Mouse (Mus musculus) midbrain, embryonic 11.5 days (tissue): Measurements from ENCODE around the gene Slc34a3. TPM values are rescaled to one million over a fixed set of nuclear protein-coding genes. Genes with fewer than 3 reads are reported as not detected.
A peak's percentile ranks its signal among the peaks of the same experiment; 100 is the strongest.

ENCODE experiments used
- ATAC-seq: fragments of 200-750 bp; cut with Nextera tagmentation; 2 replicates; pipeline ENCODE4 v1.8.0; 2017; ENCODE audit warnings: moderate TSS enrichment, moderate library complexity; ENCODE audit not compliant: low FRiP score
- DNase-seq: peaks from one replicate; pipeline ENCODE4 v3.0.0; 2015; ENCODE audit warnings: low spot score; ENCODE audit errors: missing footprints
- H3K27ac ChIP-seq: fragments of 300-500 bp; sonication (generic); 2 replicates; pipeline ENCODE4 v1.5.1; 2014; ENCODE audit warnings: low read depth, low read length
- H3K27me3 ChIP-seq: fragments of 300-500 bp; sonication (generic); 2 replicates; pipeline ENCODE4 v1.6.1; 2014; ENCODE audit warnings: mild to moderate bottlenecking, low read length, moderate library complexity, mixed read lengths; ENCODE audit not compliant: control insufficient read depth, insufficient read depth
- H3K36me3 ChIP-seq: fragments of 300-500 bp; sonication (generic); 2 replicates; pipeline ENCODE4 v1.6.1; 2014; ENCODE audit warnings: mild to moderate bottlenecking, low read length, moderate library complexity, mixed read lengths; ENCODE audit not compliant: control insufficient read depth, insufficient read depth
- H3K4me1 ChIP-seq: fragments of 300-500 bp; sonication (generic); 2 replicates; pipeline ENCODE4 v1.6.1; 2014; ENCODE audit warnings: low read length; ENCODE audit not compliant: control insufficient read depth, insufficient read depth
- H3K4me2 ChIP-seq: fragments of 300-500 bp; sonication (generic); 2 replicates; pipeline ENCODE4 v1.6.1; 2014; ENCODE audit warnings: mild to moderate bottlenecking, moderate library complexity
- H3K4me3 ChIP-seq: fragments of 300-500 bp; sonication (generic); 2 replicates; pipeline ENCODE4 v1.5.1; 2014; ENCODE audit warnings: low read depth, low read length
- H3K9ac ChIP-seq: fragments of 300-500 bp; sonication (generic); 2 replicates; pipeline ENCODE4 v1.6.1; 2014; ENCODE audit warnings: low read length
- H3K9me3 ChIP-seq: fragments of 300-500 bp; sonication (generic); 2 replicates; pipeline ENCODE4 v1.6.1; 2016; ENCODE audit warnings: low read length; ENCODE audit not compliant: control insufficient read depth
- WGBS: fragments of 180-500 bp; shearing (Covaris S2); extraction: QIAGEN DNeasy Blood & Tissue Kit; methylation state at CpG from one replicate; pipeline ENCODE4 v1.1.7; 2014; 5-methylcytosine and 5-hydroxymethylcytosine counted together
- polyA plus RNA-seq: library from polyadenylated mRNA; unstranded; fragments of >200 nt; fragmentation: Nextera tagmentation; extraction: Ambion mirVana; gene quantifications from 2 replicates; pipeline ENCODE4 v1.2.1, GENCODE M21; 2014

Gene Slc34a3
- polyA plus RNA-seq, 1 experiment from 2014 or later, result not detected

DNA sequence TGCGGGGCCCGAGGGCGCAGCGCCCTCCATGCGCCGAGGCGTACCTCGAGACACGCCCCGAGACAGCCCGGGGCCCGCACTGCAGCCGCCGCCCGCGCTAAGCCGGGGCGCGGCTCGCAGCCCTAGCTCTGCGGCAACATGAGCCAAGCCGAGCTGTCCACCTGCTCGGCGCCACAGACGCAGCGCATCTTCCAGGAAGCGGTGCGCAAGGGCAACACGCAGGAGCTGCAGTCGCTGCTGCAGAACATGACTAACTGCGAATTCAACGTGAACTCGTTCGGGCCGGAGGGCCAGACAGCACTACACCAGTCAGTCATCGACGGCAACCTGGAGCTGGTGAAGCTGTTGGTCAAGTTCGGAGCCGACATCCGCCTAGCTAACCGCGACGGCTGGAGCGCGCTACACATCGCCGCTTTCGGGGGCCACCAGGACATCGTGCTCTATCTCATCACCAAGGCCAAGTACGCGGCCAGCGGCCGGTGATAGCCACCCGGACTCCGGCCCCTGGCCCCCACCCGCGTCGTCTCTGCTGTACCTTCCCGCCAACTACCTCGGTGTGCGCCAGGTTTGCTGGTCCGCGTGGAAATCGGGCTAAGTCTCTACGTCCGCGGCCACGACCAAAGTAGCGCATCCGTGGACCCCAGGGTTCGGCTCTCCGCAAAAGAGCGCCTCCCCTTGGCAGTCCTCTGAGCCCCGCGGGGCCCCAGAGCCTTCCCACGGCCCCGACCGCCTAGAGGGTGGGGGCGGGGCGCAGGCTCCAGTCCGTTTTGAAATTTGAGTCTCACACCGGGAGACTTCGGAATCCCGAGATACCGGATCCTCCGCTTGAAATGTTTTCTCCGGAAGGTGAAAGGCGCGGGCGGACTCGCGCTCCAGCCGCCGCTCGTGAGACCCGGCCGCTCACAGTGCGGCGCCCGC is 52.9 kb downstream of the Slc34a3 start:
- under 1% methylated on average over 100 of the region's 100 CpGs for WGBS
- Histone ChIP-seq H3K36me3 (peaks cover 6% of the 10 kb centered on the region; the same call in 1 of the 2 replicates), H3K4me3 (peak overlapping the region; percentile 87), H3K4me1 (peaks cover 69% of the 10 kb centered on the region), H3K4me2 (peak overlapping the region; percentile 74), H3K9me3 (no peaks in the 10 kb centered on the region), H3K27ac (peak overlapping the region; percentile 95), H3K9ac (peak overlapping the region; percentile 91), H3K27me3 (no peaks in the 10 kb centered on the region)
- ATAC-seq, result peak; percentile 36
- peak; percentile 98 for DNase-seq

DNA sequence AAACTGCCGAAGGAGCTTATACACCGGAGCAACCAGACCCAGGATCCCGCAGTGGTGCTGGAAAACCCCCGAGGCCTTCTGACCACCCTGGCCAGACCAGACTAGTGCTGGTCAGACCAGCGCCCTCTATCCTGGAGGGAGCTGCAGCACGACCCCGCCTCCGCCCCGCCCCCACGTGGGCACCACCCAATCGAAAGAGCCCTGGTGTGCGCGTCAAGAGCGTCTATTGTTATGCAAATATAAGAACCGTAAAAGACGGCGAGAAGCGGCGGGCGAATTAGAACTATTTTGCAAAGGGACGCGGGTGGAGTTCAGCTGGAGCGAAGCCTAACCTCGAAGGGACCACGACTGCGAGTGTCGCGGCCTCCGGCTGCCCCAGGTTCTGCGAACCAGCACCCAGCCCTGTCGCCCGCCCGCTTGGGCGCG is 53.7 kb downstream of the Slc34a3 start, which contains the start of gene Nrarp:
TSS of gene Nrarp (plus strand) at position 281 of the 426 bp plus-strand sequence.
- H3K4me3 ChIP-seq, result peak within 1 kb of the TSS; percentile 87
- peak within 1 kb of the TSS; percentile 74 for H3K4me2 ChIP-seq
- peak; percentile 90 for ATAC-seq
- no peaks in the 10 kb centered on the region for H3K27me3 ChIP-seq
- peaks cover 70% of the 10 kb centered on the region for H3K4me1 ChIP-seq
- under 1% methylated on average over 33 of the region's 35 CpGs for WGBS
- H3K27ac ChIP-seq, result peak within 1 kb of the TSS; percentile 95
- H3K9ac ChIP-seq, result peak within 1 kb of the TSS; percentile 91
- peaks cover 6% of the 10 kb centered on the region; the same call in 1 of the 2 replicates for H3K36me3 ChIP-seq
- H3K9me3 ChIP-seq, result no peaks in the 10 kb centered on the region
- peak; percentile 99 for DNase-seq

- H3K9ac ChIP-seq, result peak overlapping the region; percentile 54
- no peaks in the 10 kb centered on the region for H3K27me3 ChIP-seq
- H3K27ac ChIP-seq, result peak overlapping the region; percentile 67
- 44% methylated on average over 15 of the region's 15 CpGs for WGBS
- DNase-seq (peak; percentile 89), ATAC-seq (no peak)
- peak overlapping the region; percentile 87 for H3K4me3 ChIP-seq
- H3K9me3 ChIP-seq, result no peaks in the 10 kb centered on the region
- peaks cover 6% of the 10 kb centered on the region; the same call in 1 of the 2 replicates for H3K36me3 ChIP-seq
- H3K4me2 ChIP-seq, result peak overlapping the region; percentile 74
- peaks cover 69% of the 10 kb centered on the region for H3K4me1 ChIP-seq
These were observed 54.5 kb downstream of the Slc34a3 start for GRCm38 (mm10) chr2:25179566-25180217.

Other genes with a start within 250 kb of the Slc34a3 start
- 34.2 and 34.7 TPM in 2 replicates for gene Nsmf, start 180.0 kb downstream of the Slc34a3 start, polyA plus RNA-seq
- gene Entpd8, start 154.1 kb downstream of the Slc34a3 start, polyA plus RNA-seq, result not detected in 2 replicates
- gene Noxa1, start 139.2 kb downstream of the Slc34a3 start, polyA plus RNA-seq, result not detected in 2 replicates
- gene Nrarp, start 53.6 kb downstream of the Slc34a3 start, polyA plus RNA-seq, result 60.3 and 63.9 TPM in 2 replicates
- gene Tor4a, start 37.5 kb downstream of the Slc34a3 start, polyA plus RNA-seq, result 1.4 and 1.5 TPM in 2 replicates
- 96.4 and 102 TPM in 2 replicates for gene Nelfb, start 22.9 kb downstream of the Slc34a3 start, polyA plus RNA-seq
- gene Stpg3, start 19.7 kb downstream of the Slc34a3 start, polyA plus RNA-seq, result not detected in 2 replicates
- 0.94 TPM in 1 of 2 replicates, not detected in the other for gene Fam166a, start 15.6 kb downstream of the Slc34a3 start, polyA plus RNA-seq
- gene Tubb4b, start 9.7 kb downstream of the Slc34a3 start, polyA plus RNA-seq, result 535 and 571 TPM in 2 replicates
- gene Rnf224, start 2.4 kb upstream of the Slc34a3 start, polyA plus RNA-seq, result not detected in 2 replicates
- gene Rnf208, start 7.9 kb upstream of the Slc34a3 start, polyA plus RNA-seq, result 24.4 and 26.9 TPM in 2 replicates
- gene Cysrt1, start 8.1 kb upstream of the Slc34a3 start, polyA plus RNA-seq, result 0.32 TPM in 1 of 2 replicates, not detected in the other
- gene AL732309.1, start 12.5 kb upstream of the Slc34a3 start, polyA plus RNA-seq, result 3.3 and 4.1 TPM in 2 replicates
- gene Tmem203, start 21.1 kb upstream of the Slc34a3 start, polyA plus RNA-seq, result 14.7 and 16.0 TPM in 2 replicates
- gene Tprn, start 28.3 kb upstream of the Slc34a3 start, polyA plus RNA-seq, result 2.4 and 4.5 TPM in 2 replicates
- gene Ssna1, start 38.1 kb upstream of the Slc34a3 start, polyA plus RNA-seq, result 240 and 247 TPM in 2 replicates
- gene Anapc2, start 38.1 kb upstream of the Slc34a3 start, polyA plus RNA-seq, result 105 and 117 TPM in 2 replicates
- gene Tmem210, start 53.8 kb upstream of the Slc34a3 start, polyA plus RNA-seq, result not detected in 2 replicates
- not detected in 2 replicates for gene Lrrc26, start 55.6 kb upstream of the Slc34a3 start, polyA plus RNA-seq
- 2.4 and 2.6 TPM in 2 replicates for gene Grin1, start 84.8 kb upstream of the Slc34a3 start, polyA plus RNA-seq
- gene Man1b1, start 98.0 kb upstream of the Slc34a3 start, polyA plus RNA-seq, result 87.2 and 88.1 TPM in 2 replicates
- 15.9 and 16.0 TPM in 2 replicates for gene Dpp7, start 122.0 kb upstream of the Slc34a3 start, polyA plus RNA-seq
- 3.4 and 6.7 TPM in 2 replicates for gene Uap1l1, start 131.3 kb upstream of the Slc34a3 start, polyA plus RNA-seq
- gene Sapcd2, start 138.0 kb upstream of the Slc34a3 start, polyA plus RNA-seq, result 47.9 and 53.3 TPM in 2 replicates
- gene Entpd2, start 161.5 kb upstream of the Slc34a3 start, polyA plus RNA-seq, result 0.12 and 0.23 TPM in 2 replicates
- gene Npdc1, start 165.0 kb upstream of the Slc34a3 start, polyA plus RNA-seq, result 101 and 106 TPM in 2 replicates
- not detected in 2 replicates for gene Fut7, start 188.9 kb upstream of the Slc34a3 start, polyA plus RNA-seq
- gene Abca2, start 194.3 kb upstream of the Slc34a3 start, polyA plus RNA-seq, result 5.2 and 5.4 TPM in 2 replicates
- gene Clic3, start 222.5 kb upstream of the Slc34a3 start, polyA plus RNA-seq, result 0.18 and 0.25 TPM in 2 replicates
- gene Paxx, start 226.7 kb upstream of the Slc34a3 start, polyA plus RNA-seq, result 21.9 and 23.2 TPM in 2 replicates
- 0.26 TPM in 1 of 2 replicates, not detected in the other for gene Ptgds, start 235.7 kb upstream of the Slc34a3 start, polyA plus RNA-seq